Mouse (Mus musculus): ENCODE results near the gene Olfr676.
"Not testable (repeated sequence)": the region's sequence is repeated elsewhere in the genome, so short reads cannot be mapped to it uniquely, and the experiment has no call there.

The Olfr676 gene

GRCm38 (mm10) chr7:105032398-105032797 lies at the start of gene Olfr676:
Gene Olfr676 (plus strand): TSS chr7:105032698.
- no peak for DNase-seq (ENCODE audit: low spot score in 2 of 2)

- no peak for DNase-seq (ENCODE audit: low spot score in 2 of 2)
Observed at GRCm38 (mm10) chr7:105001929-105002328, 30.6 kb upstream of the Olfr676 start, which contains the start of gene Olfr672. Gene Olfr672 (minus strand): TSS chr7:105002029.

- no peak for DNase-seq (ENCODE audit: low spot score in 2 of 2)
Observed at GRCm38 (mm10) chr7:105022530-105022929, 10.0 kb upstream of the Olfr676 start.

GRCm38 (mm10) chr7:105028360-105028759 lies 4.1 kb upstream of the Olfr676 start, which contains the start of gene Olfr675:
Gene Olfr675 (minus strand): TSS chr7:105028460.
- no peak for DNase-seq (ENCODE audit: low spot score in 2 of 2)

- DNase-seq (ENCODE audit: low spot score in 2 of 2): not testable (repeated sequence)
Observed at GRCm38 (mm10) chr7:105033836-105034235, 1.3 kb downstream of the Olfr676 start.

- DNase-seq (ENCODE audit: low spot score in 2 of 2): no peak
Observed at GRCm38 (mm10) chr7:105058951-105059350, 26.5 kb downstream of the Olfr676 start.

GRCm38 (mm10) chr7:105064175-105064574 lies 31.7 kb downstream of the Olfr676 start, which contains the start of gene Olfr678:
Gene Olfr678 (plus strand): TSS chr7:105064475.
- no peak for DNase-seq (ENCODE audit: low spot score in 2 of 2)

- DNase-seq (ENCODE audit: low spot score in 2 of 2): no peak
Observed at GRCm38 (mm10) chr7:105080905-105081304, 48.4 kb downstream of the Olfr676 start, which contains the start of gene Olfr679. Gene Olfr679 (plus strand): TSS chr7:105081205.
